Mouse (Mus musculus) heart, adult 18-20 months (tissue): ENCODE results near the gene Fgfr2. TPM values are rescaled to one million over a fixed set of nuclear protein-coding genes. Genes with fewer than 3 reads are reported as not detected.

ENCODE experiments used
- DNase-seq, 2 experiments: peaks; one replicate each; pipeline ENCODE4 v3.0.0; 2021 to 2022; ENCODE audit warnings: mixed read lengths in 1 of 2
- total RNA-seq, 2 experiments: library from RNA; stranded (reverse); gene quantifications; 2 replicates each; pipeline ENCODE4 v1.2.3; 2021

Fgfr2 gene
- total RNA-seq, 2 experiments from 2014 or later = 1.3 to 2.6 TPM

DNA sequence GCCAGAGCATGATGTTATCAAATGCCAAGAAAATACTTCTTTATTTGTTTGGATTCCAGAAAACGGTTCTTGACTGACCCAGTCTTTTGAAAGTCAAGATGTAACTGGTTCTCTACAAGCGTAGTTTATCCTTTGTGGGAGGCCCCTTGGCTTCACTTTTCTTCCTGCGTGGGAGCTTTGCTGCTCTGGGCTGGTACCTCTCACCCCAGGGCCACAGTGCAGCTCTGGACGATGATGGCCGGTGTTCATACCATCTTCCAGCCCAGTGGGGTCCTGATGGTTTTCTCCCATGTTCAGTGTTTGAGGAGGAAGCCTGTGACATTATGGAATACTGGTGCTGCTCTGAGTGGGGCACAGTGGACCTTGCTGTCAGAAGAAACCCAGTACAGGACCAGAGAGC, 1575.7 kb downstream of the Fgfr2 start:
- no peak for DNase-seq

- peak in 1 of 2 experiments; percentile 4 for DNase-seq
These were observed 1576.7 kb downstream of the Fgfr2 start for GRCm38 (mm10) chr7:131546423-131546822.

- DNase-seq = peak in 1 of 2 experiments; percentile 15
These were observed 1577.3 kb downstream of the Fgfr2 start for GRCm38 (mm10) chr7:131545701-131546385.

DNA sequence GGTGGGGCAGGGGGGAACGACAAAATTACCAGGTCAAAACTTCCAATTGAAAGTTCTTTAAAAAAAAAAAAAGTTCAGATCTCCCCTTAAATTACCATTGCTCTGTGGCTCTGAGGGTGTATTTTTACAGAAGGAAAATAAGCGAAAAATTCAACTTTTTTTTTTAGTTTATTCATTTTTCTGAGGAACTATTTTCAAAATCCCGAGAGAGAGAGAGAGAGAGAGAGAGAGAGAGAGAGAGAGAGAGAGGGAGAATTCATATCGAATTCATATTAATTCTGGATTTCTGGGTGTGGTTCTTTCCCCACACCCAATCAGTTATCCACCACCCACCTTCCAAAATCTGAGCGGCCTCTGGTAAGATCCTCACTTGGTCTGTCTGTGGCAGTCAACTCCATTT, 1578.3 kb downstream of the Fgfr2 start:
- no peak for DNase-seq

DNA sequence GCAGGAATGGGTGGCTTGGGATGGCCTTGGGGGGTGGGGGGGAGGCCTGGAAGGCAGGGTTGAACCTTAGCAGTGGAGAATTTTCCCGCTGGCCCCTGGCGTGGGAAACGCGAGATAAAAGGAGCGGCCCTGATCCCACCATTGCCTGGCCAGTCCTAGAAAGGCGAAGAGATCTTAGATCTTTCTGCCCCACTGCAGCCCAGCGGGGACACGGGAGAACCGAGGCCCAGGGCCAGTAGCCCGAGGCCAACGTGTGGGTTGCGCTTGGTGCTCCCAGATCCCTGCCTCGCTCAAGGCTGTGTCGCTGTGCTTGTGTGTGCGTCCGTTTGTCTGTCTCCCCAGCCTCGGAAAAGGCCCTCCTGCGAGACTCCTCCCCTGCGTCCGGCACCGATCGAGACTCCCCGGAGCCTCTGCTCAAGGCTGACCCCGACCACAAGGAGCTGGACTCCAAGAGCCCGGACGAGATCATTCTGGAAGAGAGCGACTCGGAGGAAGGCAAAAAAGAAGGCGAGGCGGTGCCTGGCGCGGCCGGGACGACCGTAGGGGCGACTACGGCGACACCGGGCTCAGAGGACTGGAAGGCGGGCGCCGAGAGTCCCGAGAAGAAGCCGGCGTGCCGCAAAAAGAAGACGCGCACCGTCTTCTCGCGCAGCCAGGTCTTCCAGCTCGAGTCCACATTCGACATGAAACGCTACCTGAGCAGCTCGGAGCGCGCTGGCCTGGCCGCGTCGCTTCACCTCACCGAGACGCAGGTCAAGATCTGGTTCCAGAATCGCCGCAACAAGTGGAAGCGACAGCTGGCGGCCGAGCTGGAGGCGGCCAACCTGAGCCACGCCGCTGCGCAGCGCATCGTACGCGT, 1579.3 kb downstream of the Fgfr2 start:
- peak in 1 of 2 experiments; percentile 45 for DNase-seq

GRCm38 (mm10) chr7:131542872-131543622, 1580.1 kb downstream of the Fgfr2 start:
- DNase-seq = peak in 1 of 2 experiments; percentile 35

DNA sequence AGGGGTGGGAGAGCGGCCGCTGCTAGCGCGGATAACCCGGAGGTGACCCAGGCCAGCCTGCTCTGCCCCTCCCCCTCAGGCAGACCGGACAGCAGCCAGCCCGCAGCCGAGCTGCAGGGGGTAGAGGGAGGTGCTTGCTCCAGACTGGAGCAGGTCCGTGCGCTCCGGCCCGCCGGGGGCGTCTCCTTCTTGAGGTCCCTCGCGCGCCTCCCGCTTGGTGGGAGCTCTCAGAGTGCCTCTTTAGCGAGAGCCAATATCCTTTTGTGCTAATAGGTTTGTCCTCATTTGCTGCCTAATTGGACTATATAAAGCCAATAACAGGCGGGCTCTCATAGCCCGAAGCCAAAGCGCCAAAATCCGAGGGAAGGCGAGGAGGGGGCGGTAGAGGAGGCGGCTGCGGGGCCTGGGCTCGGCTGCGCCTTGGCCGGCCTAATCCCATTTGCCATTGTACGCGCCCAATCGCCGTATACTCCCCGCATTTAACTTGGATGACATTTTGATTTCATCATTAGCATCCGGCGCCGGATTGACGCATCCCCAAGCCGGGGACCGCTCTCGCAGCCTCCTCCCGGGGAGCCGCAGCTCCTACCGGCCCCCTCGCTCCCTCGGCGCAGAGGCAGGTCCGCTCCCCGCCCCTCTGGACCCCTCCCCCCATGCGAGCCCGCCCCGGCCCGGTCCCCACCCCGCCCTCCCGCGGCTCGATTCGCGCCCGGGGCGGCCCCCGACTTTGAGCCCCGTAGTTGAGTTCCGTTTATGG, 1580.9 kb downstream of the Fgfr2 start, which contains the start of gene Hmx3:
Hmx3 (plus strand) TSS at position 753 of the 757 bp plus-strand sequence.
- peak in 1 of 2 experiments; percentile 28 for DNase-seq

- peak in 1 of 2 experiments; percentile 26 for DNase-seq
These were observed 1581.7 kb downstream of the Fgfr2 start for GRCm38 (mm10) chr7:131541184-131542114.

DNA sequence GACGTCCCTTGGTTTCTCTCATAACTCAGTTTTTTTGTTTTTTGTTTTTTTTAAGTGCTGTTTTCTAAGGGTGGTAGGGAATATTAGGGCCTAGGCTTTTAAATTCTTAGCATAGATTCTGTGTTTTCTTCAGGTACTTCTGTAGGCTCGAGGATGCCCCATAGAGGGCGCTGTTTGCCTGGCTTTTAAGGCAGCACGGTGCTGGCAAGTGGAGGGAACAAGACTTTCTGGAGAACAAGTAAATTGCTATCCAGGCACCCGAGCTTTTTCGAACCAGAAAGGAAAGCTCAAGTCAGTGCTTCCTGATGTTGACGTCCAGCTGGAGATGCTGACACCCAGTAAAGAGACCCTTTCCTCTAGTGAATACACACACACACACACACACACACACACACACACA, 1583.2 kb downstream of the Fgfr2 start:
- peak; percentile 75 to 91 for DNase-seq

GRCm38 (mm10) chr7:131503739-131504138, 1619.4 kb downstream of the Fgfr2 start:
- DNase-seq = no peak

DNA sequence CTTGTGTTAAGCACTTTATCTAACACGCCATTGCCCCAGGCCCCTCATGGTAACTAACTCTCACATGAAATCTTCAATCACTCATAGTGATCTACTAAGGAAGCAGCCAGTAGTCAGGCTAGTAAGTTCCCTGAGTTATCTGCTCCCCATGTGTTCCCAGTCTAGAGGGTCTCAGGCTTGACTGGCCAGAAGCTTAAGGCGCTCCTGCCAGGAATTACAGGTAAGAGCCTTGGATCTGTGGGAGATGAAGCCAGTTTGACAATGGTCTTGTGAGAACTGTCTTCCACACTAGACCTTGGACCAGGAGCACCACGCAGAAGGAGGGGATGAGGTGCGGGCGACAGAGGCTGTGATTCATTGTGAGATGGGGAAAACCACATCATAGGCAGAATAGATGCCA, 1644.7 kb downstream of the Fgfr2 start:
- no peak for DNase-seq

DNA sequence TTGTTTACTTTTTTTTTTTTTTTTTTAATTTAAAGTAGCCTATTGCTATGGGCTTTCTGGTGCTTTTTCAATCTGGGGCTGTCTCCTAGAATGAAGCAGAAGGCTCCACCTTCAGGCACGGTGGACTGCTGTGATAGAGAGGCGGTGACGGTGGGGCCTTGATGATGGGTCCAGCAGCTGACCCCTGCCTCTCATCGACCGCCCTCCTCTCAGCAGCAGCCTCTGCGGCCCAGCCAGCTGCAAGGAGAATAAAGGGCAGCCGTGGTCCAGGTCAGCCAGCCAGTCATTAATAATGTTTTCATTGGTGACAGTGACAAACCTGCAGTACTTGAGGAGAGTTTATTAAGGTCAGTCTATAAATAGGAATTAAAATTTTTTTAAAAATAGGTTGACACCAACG, 1646.0 kb downstream of the Fgfr2 start:
- no peak for DNase-seq

GRCm38 (mm10) chr7:131471551-131471950, 1651.6 kb downstream of the Fgfr2 start:
- DNase-seq = no peak

- DNase-seq = no peak
These were observed 1653.6 kb downstream of the Fgfr2 start for GRCm38 (mm10) chr7:131469506-131469905.

- no peak for DNase-seq
These were observed 1655.8 kb downstream of the Fgfr2 start for GRCm38 (mm10) chr7:131467312-131467711.

DNA sequence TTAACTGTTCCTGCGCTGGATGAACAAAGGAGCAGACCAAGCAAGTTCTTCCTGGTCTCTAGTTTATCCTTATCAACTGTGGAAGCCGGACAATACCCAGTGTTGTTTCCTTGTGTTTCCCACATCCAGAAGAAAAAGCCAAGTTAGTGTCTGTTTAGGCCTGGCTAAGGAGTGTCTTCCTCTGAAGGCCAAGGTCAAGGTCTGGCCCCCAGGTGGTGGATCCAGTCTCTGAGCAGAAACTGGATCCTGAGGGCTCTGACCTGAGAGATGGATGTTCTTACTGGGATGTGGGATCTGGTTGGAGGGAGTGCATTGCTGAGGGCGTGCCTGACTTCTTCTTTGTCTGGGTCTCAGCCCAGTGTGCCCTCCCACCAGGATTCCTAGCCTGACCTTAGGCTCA, 1657.4 kb downstream of the Fgfr2 start:
- DNase-seq = no peak

DNA sequence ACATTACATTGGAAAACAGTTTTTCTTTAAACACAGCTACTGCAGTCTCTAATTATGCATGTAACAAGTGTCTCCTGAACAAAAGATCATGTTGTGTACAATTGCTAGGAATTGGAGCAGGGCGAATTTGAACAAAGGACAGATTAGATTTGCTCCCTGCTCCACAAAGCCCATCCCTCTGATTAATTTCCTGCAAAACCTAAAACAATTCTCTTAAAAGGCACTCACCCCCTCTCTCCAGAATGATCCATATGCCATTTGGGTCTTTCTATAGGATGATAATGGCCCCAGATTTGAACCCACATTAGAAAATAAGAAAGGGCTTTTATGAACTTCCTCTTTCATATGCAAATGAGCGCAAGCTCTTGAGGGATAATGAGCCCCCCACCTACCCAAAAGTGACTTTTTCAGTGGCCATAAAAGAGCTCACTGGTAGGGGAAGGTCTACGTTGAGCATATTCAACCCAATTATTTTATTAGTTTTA, 1658.0 kb downstream of the Fgfr2 start:
- DNase-seq = no peak

DNA sequence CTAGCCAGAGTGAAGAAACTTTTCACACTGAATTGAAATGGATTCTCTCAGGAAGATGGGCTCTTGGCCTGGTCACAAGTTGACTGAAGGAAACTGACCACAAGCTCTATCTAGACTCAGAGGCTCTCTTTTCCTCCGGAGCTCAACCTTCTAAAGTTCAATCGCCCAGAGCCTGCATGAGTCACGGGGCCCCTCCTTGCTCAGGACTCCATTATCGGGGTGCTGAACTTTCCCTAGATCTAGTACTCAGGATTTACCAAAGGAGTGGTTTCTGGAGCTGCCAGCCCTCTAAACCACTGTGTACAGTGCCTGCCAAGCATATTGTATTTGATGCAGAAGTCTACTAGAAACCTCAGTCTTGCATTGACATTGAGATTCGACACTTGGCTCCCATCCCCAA, 1666.4 kb downstream of the Fgfr2 start:
- DNase-seq = no peak

DNA sequence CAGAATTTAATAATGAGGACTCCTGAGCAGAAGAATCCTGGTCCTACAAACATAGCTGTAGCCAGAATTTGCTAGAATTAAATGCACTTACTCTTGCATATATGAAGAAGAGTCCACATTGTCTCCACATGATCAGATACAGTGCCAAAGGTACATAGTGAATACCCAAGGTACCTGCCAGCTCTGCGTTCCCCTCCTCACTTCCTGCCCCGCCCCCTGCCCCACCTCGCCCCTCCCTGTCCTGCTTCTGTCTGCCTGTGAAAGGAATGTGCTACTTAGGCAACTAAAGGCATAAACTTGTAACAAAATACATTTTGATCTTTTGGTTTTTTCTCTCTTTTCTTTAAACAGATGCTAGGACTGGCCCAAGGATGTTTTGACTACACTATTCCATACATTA, 1686.1 kb downstream of the Fgfr2 start:
- DNase-seq = no peak

GRCm38 (mm10) chr7:131434276-131434675, 1688.9 kb downstream of the Fgfr2 start:
- DNase-seq = no peak
